Mouse (Mus musculus) CD8-positive naive resting alpha-beta T cell, adult 2 months (primary cell): Measurements from ENCODE around the gene Ncapg.

ENCODE experiments used
- DNase-seq, 2 experiments: peaks; one replicate each; pipeline ENCODE4 v3.0.0; 2022; ENCODE audit warnings: low read depth in 2 of 2, low spot score in 2 of 2

The Ncapg gene

DNA sequence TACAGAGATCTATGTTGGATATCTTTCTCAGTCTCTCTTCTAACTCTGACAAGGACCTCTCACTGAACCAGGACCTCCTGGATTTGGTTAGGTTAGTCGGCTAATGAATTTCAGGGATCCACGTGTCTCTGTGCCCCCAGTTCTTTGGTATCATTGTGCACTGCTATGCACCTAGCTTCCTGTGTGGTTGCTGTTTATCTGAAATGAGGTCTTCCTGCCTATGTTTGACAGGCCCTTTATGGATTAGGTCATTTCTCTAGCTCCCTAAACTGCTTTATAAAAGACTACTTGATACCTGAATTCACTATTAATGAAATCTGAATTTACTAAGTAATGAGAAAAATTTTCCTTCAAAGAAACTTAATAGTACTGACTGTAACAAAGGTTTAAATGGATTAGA, 21.1 kb downstream of the Ncapg start:
- no peak for DNase-seq

DNA sequence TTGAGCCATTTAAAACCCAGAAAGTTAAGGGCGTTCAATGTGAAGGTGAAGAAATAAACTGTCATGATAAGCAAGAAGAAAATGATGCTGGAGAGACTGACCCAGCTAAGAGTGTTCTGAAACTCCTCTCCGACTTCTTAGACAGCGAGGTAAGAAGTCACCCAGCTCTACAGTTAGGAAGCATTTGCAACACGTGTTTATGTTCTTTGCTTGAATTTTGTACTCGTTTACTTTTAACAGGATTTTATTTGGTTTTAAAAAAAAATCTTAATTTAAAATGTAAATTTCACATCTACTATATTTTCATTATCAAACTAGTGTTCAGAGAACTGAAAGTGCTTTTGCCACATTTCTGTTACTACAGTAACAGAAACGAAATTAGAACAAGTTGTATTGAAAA, 22.0 kb downstream of the Ncapg start:
- no peak for DNase-seq

DNA sequence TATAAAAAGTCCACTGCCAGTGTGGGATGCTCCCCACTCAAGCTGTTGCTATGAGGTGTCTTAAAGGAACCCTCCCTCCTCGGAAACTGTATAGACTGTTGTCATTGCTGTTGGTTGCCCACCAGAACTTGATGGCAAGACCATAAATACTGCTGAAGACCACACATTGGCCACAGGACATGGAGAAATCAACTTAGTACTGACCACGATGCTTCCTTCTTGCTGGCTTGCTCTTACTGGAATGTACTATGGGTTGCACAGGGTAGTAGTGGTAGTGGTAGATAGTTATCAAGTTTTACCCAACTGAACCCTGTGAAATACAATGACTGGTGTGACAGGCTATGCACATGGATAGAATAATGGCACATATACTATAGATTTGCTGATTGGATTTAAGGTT, 37.1 kb downstream of the Ncapg start:
- DNase-seq: no peak

DNA sequence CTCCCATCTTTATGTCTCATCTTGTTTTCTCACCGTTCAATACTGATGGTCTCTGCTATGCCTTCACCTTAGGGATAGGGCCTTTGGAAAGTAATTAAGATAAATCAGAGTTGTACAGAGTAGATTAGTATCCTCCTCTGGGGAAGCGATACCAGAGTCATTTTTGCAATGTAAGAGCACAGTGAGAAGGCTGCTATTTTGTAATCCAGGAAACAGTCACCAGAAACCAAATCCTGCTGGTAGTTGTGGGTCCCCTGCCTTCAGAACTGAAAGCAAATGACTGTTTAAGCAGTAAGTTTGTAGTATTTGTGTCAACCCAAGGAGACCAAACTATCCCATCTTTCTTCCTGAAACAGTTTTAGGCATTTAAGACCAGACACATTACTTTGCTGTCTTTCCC, 39.9 kb downstream of the Ncapg start:
- no peak for DNase-seq

DNA sequence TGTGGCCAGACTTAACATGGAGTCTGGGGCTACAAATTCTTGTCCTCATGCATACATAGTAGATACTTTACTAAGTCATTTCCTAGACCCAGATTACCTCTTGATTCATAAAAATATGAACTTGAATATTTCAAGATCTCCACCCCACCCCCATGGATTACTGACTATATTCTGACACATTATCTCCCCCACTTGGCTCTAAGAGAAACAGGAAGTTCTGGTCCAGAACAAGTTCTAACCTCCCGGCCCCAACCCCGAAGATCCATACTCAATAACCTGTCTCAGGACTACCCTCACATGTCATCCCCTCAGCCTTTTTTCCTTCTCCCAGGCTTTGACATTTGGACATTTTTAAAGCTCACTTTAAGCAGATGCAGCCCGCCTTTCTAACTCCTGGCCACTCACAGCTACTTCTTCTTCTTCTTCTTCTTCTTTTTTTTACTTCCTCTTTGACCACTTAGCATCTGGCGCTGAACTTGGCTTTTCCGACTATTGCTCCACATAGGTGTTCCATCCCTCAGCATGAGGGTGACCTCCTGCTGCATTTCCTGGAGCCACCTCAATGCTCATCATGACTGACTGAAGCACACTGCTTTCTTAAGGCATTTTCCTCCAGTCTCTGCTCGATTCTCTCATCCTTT, 49.2 kb downstream of the Ncapg start:
- DNase-seq: no peak

DNA sequence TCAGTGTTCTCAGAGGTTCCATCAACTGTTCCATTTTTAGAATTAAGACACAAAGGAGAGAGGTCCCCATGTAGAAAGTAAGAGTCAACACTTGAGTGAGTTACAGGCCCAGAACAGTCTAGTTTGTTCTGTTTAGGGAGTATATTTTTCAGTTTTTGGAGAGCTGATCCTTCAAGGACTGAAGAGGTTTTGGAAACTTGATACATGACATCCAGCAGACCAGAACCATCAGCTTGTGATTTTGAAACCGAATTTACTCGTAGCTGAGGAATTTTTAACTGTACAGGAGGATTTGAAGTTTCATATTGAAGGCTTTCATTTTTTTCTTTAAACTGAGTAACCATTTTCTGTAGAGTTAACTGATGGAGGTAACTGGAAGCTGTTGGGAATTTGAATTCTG, 64.0 kb downstream of the Ncapg start:
- DNase-seq: no peak

DNA sequence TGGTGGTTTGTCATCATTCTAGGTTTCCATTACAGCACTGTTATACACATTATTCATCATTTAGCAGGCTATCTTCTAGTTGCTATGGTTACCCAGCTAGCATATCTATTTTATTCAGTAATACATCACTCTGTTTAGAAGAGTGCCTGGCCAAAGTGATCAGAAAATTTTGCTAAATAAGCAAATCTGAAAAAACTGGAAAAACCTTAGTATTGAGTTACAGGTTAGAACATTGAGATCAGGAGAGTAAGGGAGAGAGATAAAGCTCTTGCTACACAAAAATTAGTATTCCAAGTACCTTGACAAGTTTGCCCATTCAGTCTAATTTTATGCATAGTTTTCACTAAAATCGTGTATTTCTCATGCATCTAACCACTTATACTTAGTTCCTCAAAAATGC, 68.2 kb downstream of the Ncapg start:
- DNase-seq: no peak
